Mouse (Mus musculus) Muller cell, postnatal 12 days (primary cell): ENCODE measurements at regions not wholly inside any gene's neighbourhood (a gene's known extent, or its start where the extent isn't known, plus 50 kb on each side); places are given as distances from the start of the nearest gene placed in this dataset.
A peak's percentile ranks its signal among the peaks of the same experiment; 100 is the strongest.

Experiments used
- DNase-seq: peaks from one replicate; pipeline ENCODE4 v3.0.0-alpha.2; 2015; ENCODE audit errors: inconsistent ontology term

GRCm38 (mm10) chr4:9935949-9936348 is 938.3 kb upstream of the 2610301B20Rik start:
- no peak for DNase-seq

- DNase-seq: no peak
Measured at GRCm38 (mm10) chr4:9951441-9951840, 922.9 kb upstream of the 2610301B20Rik start.

- DNase-seq: peak; percentile 46
Measured at GRCm38 (mm10) chr4:9974631-9975030, 899.7 kb upstream of the 2610301B20Rik start.

GRCm38 (mm10) chr4:9981354-9982040 is 892.8 kb upstream of the 2610301B20Rik start:
- DNase-seq: no peak

- DNase-seq: no peak
Measured at GRCm38 (mm10) chr4:9982786-9983525, 891.3 kb upstream of the 2610301B20Rik start.

GRCm38 (mm10) chr4:9993871-9994270 is 880.4 kb upstream of the 2610301B20Rik start:
- no peak for DNase-seq

- peak; percentile 5 for DNase-seq
Measured at GRCm38 (mm10) chr4:9994466-9994865, 879.8 kb upstream of the 2610301B20Rik start.

GRCm38 (mm10) chr4:10030316-10030715 is 844.0 kb upstream of the 2610301B20Rik start:
- DNase-seq: no peak

- DNase-seq: peak; percentile 27
Measured at GRCm38 (mm10) chr4:10031764-10032163, 842.5 kb upstream of the 2610301B20Rik start.

GRCm38 (mm10) chr4:10035336-10035735 is 839.0 kb upstream of the 2610301B20Rik start:
- DNase-seq: no peak

GRCm38 (mm10) chr4:10041301-10042093 is 832.8 kb upstream of the 2610301B20Rik start:
- peak; percentile 49 for DNase-seq

- no peak for DNase-seq
Measured at GRCm38 (mm10) chr4:10048770-10049169, 825.5 kb upstream of the 2610301B20Rik start.

GRCm38 (mm10) chr4:10049411-10049810 is 824.9 kb upstream of the 2610301B20Rik start:
- DNase-seq: no peak

GRCm38 (mm10) chr4:10051296-10052267 is 822.7 kb upstream of the 2610301B20Rik start:
- no peak for DNase-seq

GRCm38 (mm10) chr4:10052869-10053268 is 821.4 kb upstream of the 2610301B20Rik start:
- no peak for DNase-seq

GRCm38 (mm10) chr4:10072500-10073106 is 801.7 kb upstream of the 2610301B20Rik start:
- peak; percentile 60 for DNase-seq

- peak; percentile 62 for DNase-seq
Measured at GRCm38 (mm10) chr4:10079565-10080169, 794.6 kb upstream of the 2610301B20Rik start.

GRCm38 (mm10) chr4:10114831-10115230 is 759.5 kb upstream of the 2610301B20Rik start:
- peak; percentile 71 for DNase-seq

- DNase-seq: peak; percentile 79
Measured at GRCm38 (mm10) chr4:10117964-10118363, 756.3 kb upstream of the 2610301B20Rik start.

GRCm38 (mm10) chr4:10124252-10124651 is 750.0 kb upstream of the 2610301B20Rik start:
- peak; percentile 86 for DNase-seq
